Mouse (Mus musculus) intestine, embryonic 14.5 days (tissue): ENCODE measurements around the gene Bcl9. TPM values are rescaled to one million over a fixed set of nuclear protein-coding genes. Genes with fewer than 3 reads are reported as not detected.

ENCODE experiments used
- ATAC-seq: fragments of 200-750 bp; cut with Nextera tagmentation; replicated peaks from 2 replicates; pipeline ENCODE4 v1.8.0; 2017; ENCODE audit warnings: low read depth, moderate number of reproducible peaks, moderate TSS enrichment, moderate library complexity; ENCODE audit not compliant: low FRiP score, low TSS enrichment
- DNase-seq: peaks from one replicate; pipeline ENCODE4 v3.0.0-alpha.2; 2018; ENCODE audit warnings: low spot score
- H3K27ac ChIP-seq: fragments of 300-500 bp; sonication (generic); 2 replicates; pipeline ENCODE4 v1.5.1; 2014; ENCODE audit warnings: low read depth, mild to moderate bottlenecking, control low read depth
- H3K27me3 ChIP-seq: fragments of 300-500 bp; sonication (generic); replicated peaks from 2 replicates; pipeline ENCODE4 v1.6.1; 2014; ENCODE audit warnings: low read length, control low read depth; ENCODE audit not compliant: control insufficient read depth, insufficient read depth
- H3K36me3 ChIP-seq: fragments of 300-500 bp; sonication (generic); 2 replicates; pipeline ENCODE4 v1.6.1; 2014; ENCODE audit warnings: low read length, control low read depth; ENCODE audit not compliant: control insufficient read depth, insufficient read depth
- H3K4me1 ChIP-seq: fragments of 300-500 bp; sonication (generic); replicated peaks from 2 replicates; pipeline ENCODE4 v1.6.1; 2014; ENCODE audit warnings: low read length, control low read depth, mixed read lengths; ENCODE audit not compliant: control insufficient read depth, insufficient read depth
- H3K4me2 ChIP-seq: fragments of 300-500 bp; sonication (generic); 2 replicates; pipeline ENCODE4 v1.6.1; 2014; ENCODE audit warnings: low read length
- H3K4me3 ChIP-seq: fragments of 300-500 bp; sonication (generic); 2 replicates; pipeline ENCODE4 v1.5.1; 2014; ENCODE audit warnings: low read depth, low read length, control low read depth, mixed read lengths
- H3K9ac ChIP-seq: fragments of 300-500 bp; sonication (generic); 2 replicates; pipeline ENCODE4 v1.6.1; 2014; ENCODE audit warnings: mild to moderate bottlenecking, low read length
- H3K9me3 ChIP-seq: fragments of 300-500 bp; sonication (generic); 2 replicates; pipeline ENCODE4 v1.6.1; 2016; ENCODE audit warnings: low read length, control low read depth; ENCODE audit not compliant: control insufficient read depth
- whole genome bisulfite sequencing: fragments of 180-500 bp; shearing (Covaris S2); extraction: QIAGEN DNeasy Blood & Tissue Kit; methylation state at CpG from one replicate; pipeline ENCODE4 v1.1.7; 2014; 5-methylcytosine and 5-hydroxymethylcytosine counted together
- polyA plus RNA-seq: library from polyadenylated mRNA; unstranded; fragments of >200 nt; fragmentation: Nextera tagmentation; extraction: Ambion mirVana; gene quantifications from 2 replicates; pipeline ENCODE4 v1.2.1, GENCODE M21; 2014

Gene Bcl9
- polyA plus RNA-seq, 1 experiment from 2014 or later = 50.3 TPM

- ATAC-seq = no peak
- Histone ChIP-seq H3K4me2 (no peak overlapping the region), H3K4me3 (no peak overlapping the region), H3K9ac (no peak overlapping the region), H3K4me1 (0 out of 2 replicates have a peak, but pooled peaks cover 4% of the 10 kb centered on the region), H3K27me3 (no peaks in the 10 kb centered on the region), H3K27ac (no peak overlapping the region), H3K36me3 (no peaks in the 10 kb centered on the region), H3K9me3 (peaks cover 4% of the 10 kb centered on the region; the same call in 1 of the 2 replicates)
- DNase-seq = no peak
- whole genome bisulfite sequencing = 90% methylated on average over 4 of the region's 4 CpGs
Measured at GRCm38 (mm10) chr3:97305907-97306306, 8.2 kb upstream of the Bcl9 start.

GRCm38 (mm10) chr3:97301586-97301985 is 3.9 kb upstream of the Bcl9 start:
- H3K9me3 ChIP-seq = no peaks in the 10 kb centered on the region
- H3K36me3 ChIP-seq = no peaks in the 10 kb centered on the region
- H3K4me2 ChIP-seq = no peak overlapping the region
- H3K27me3 ChIP-seq = no peaks in the 10 kb centered on the region
- H3K4me3 ChIP-seq = no peak overlapping the region
- ATAC-seq = no peak
- DNase-seq = no peak
- WGBS = 46% methylated on average over 7 of the region's 7 CpGs
- no peaks in the 10 kb centered on the region; the same call in 1 of the 2 replicates for H3K4me1 ChIP-seq
- no peak overlapping the region for H3K9ac ChIP-seq
- H3K27ac ChIP-seq = no peak overlapping the region

GRCm38 (mm10) chr3:97300370-97300769 is 2.7 kb upstream of the Bcl9 start:
- ATAC-seq (no peak), DNase-seq (no peak)
- Histone ChIP-seq H3K36me3 (no peaks in the 10 kb centered on the region), H3K9me3 (no peaks in the 10 kb centered on the region), H3K27me3 (no peaks in the 10 kb centered on the region), H3K9ac (no peak overlapping the region), H3K4me1 (peaks cover 9% of the 10 kb centered on the region), H3K4me3 (no peak overlapping the region), H3K27ac (no peak overlapping the region), H3K4me2 (no peak overlapping the region)
- 92% methylated on average over 7 of the region's 7 CpGs for WGBS

- ATAC-seq = no peak
- no peaks in the 10 kb centered on the region for H3K36me3 ChIP-seq
- no peak overlapping the region for H3K9ac ChIP-seq
- no peak overlapping the region for H3K4me3 ChIP-seq
- no peaks in the 10 kb centered on the region for H3K27me3 ChIP-seq
- no peak overlapping the region for H3K4me2 ChIP-seq
- peaks cover 14% of the 10 kb centered on the region for H3K4me1 ChIP-seq
- no peak for DNase-seq
- H3K9me3 ChIP-seq = no peaks in the 10 kb centered on the region
- no peak overlapping the region for H3K27ac ChIP-seq
Measured at GRCm38 (mm10) chr3:97299885-97300284, 2.2 kb upstream of the Bcl9 start.

- 15% methylated on average over 10 of the region's 10 CpGs for WGBS
Measured at GRCm38 (mm10) chr3:97298856-97299465, 1.2 kb upstream of the Bcl9 start.

GRCm38 (mm10) chr3:97296941-97297552 is 670 bp downstream of the Bcl9 start:
- H3K27me3 ChIP-seq = no peaks in the 10 kb centered on the region
- no peaks in the 10 kb centered on the region for H3K36me3 ChIP-seq
- H3K4me1 ChIP-seq = peaks cover 15% of the 10 kb centered on the region
- DNase-seq (no peak), ATAC-seq (peak; percentile 63)
- H3K9me3 ChIP-seq = no peaks in the 10 kb centered on the region
- under 1% methylated on average over 16 of the region's 16 CpGs for WGBS
- peak overlapping the region; percentile 66 for H3K4me3 ChIP-seq
- peak overlapping the region; percentile 74 for H3K9ac ChIP-seq
- peak overlapping the region; percentile 99 for H3K27ac ChIP-seq
- H3K4me2 ChIP-seq = peak overlapping the region; percentile 89

More at GRCm38 (mm10) chr3:97298856-97299465, 1.2 kb upstream of the Bcl9 start:
- H3K27me3 ChIP-seq = no peaks in the 10 kb centered on the region
- DNase-seq (no peak), ATAC-seq (peak; percentile 32)
- H3K4me3 ChIP-seq = peak overlapping the region; percentile 66; the same call in 1 of the 2 replicates
- peaks cover 15% of the 10 kb centered on the region for H3K4me1 ChIP-seq
- H3K36me3 ChIP-seq = no peaks in the 10 kb centered on the region
- peak overlapping the region; percentile 74; the same call in 1 of the 2 replicates for H3K9ac ChIP-seq
- peak overlapping the region; percentile 89 for H3K4me2 ChIP-seq
- no peaks in the 10 kb centered on the region for H3K9me3 ChIP-seq
- peak overlapping the region; percentile 99 for H3K27ac ChIP-seq

- Histone ChIP-seq H3K4me1 (peaks cover 16% of the 10 kb centered on the region), H3K9me3 (no peaks in the 10 kb centered on the region), H3K4me3 (no peak overlapping the region), H3K36me3 (no peaks in the 10 kb centered on the region), H3K4me2 (no peak overlapping the region), H3K27ac (no peak overlapping the region), H3K27me3 (no peaks in the 10 kb centered on the region), H3K9ac (no peak overlapping the region)
- WGBS = 74% methylated on average over 9 of the region's 9 CpGs
- ATAC-seq (no peak), DNase-seq (no peak)
Measured at GRCm38 (mm10) chr3:97294334-97294733, 3.4 kb downstream of the Bcl9 start.

- ATAC-seq (no peak), DNase-seq (no peak)
- H3K27me3 ChIP-seq = no peaks in the 10 kb centered on the region
- 91% methylated on average over 4 of the region's 4 CpGs for WGBS
- peaks cover 22% of the 10 kb centered on the region; the same call in 1 of the 2 replicates for H3K4me1 ChIP-seq
- no peak overlapping the region for H3K4me3 ChIP-seq
- no peaks in the 10 kb centered on the region for H3K9me3 ChIP-seq
- no peak overlapping the region for H3K4me2 ChIP-seq
- no peak overlapping the region for H3K9ac ChIP-seq
- no peak overlapping the region for H3K27ac ChIP-seq
- no peaks in the 10 kb centered on the region for H3K36me3 ChIP-seq
Measured at GRCm38 (mm10) chr3:97284878-97285277, 12.8 kb downstream of the Bcl9 start.

GRCm38 (mm10) chr3:97284056-97284455 is 13.7 kb downstream of the Bcl9 start:
- Histone ChIP-seq H3K9me3 (no peaks in the 10 kb centered on the region), H3K36me3 (no peaks in the 10 kb centered on the region), H3K27me3 (no peaks in the 10 kb centered on the region), H3K27ac (no peak overlapping the region), H3K4me2 (no peak overlapping the region), H3K4me3 (no peak overlapping the region), H3K4me1 (peaks cover 19% of the 10 kb centered on the region; the same call in 1 of the 2 replicates), H3K9ac (no peak overlapping the region)
- ATAC-seq (no peak), DNase-seq (no peak)
- WGBS = 91% methylated on average over 9 of the region's 9 CpGs
